Mouse (Mus musculus): Measurements from ENCODE around the gene Olfr744. TPM values are rescaled to one million over a fixed set of nuclear protein-coding genes. Genes with fewer than 3 reads are reported as not detected.

The Olfr744 gene
- total and polyA plus RNA-seq, 3 experiments, result not detected

DNA sequence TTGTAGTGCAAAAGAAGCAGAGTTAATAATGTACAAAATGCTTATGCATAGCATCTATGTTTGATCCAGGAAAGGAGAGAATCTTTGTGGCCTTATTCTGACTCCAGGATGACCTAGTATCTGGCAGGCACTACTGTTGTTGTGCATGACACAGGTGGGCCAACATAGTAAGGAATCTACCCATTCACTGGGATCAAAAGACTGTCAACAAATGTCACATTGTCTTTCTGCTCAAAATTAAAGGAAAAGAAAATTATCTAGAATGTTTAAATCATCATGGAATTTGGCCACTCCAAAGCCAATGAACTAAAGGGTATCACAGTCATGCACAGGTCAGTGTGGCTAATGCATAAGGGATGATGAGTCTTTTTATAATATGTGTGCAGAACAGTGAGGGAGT is 32.1 kb downstream of the Olfr744 start, which contains the start of gene Olfr746:
Gene Olfr746 (plus strand): TSS at position 301 of the 400 bp plus-strand sequence.
- Histone ChIP-seq H3K9ac (ENCODE audit: insufficient read depth, low read depth) (no peak within 1 kb of the TSS), H3K27ac (ENCODE audit: insufficient read depth, low read depth) (no peak within 1 kb of the TSS), H3K36me3 (replicated peaks in 1 of 2; ENCODE audit: control insufficient read depth in 1 of 2, insufficient read depth in 1 of 2, low read length in 1 of 2) (no peaks in the 10 kb centered on the region), H3K9me3 (replicated peaks; ENCODE audit: low read length) (no peaks in the 10 kb centered on the region), H3K4me2 (ENCODE audit: insufficient read depth, low read depth, poor library complexity, severe bottlenecking) (no peak within 1 kb of the TSS), H3K4me3 (replicated peaks in 1 of 3; ENCODE audit: low read depth in 2 of 3, low read length in 2 of 3, poor library complexity in 1 of 3) (no peak within 1 kb of the TSS), H3K27me3 (replicated peaks) (peaks cover 14% of the 10 kb centered on the region), H3K4me1 (ENCODE audit: control insufficient read depth in 1 of 2, insufficient read depth in 2 of 2) (no peaks in the 10 kb centered on the region), H3K79me2 (replicated peaks; ENCODE audit: control insufficient read depth, extremely low read depth, insufficient read depth, poor library complexity, severe bottlenecking) (no peaks in the 10 kb centered on the region)
- dilution Hi-C loops (cut with MboI; ENCODE audit: extremely low pct_ligation_motif_present, extremely low pct_unique_long_range_greater_than_20kb, low sequenced_read_pairs), result no loop called here
- DNase-seq (ENCODE audit: extremely low read depth), result no peak
- TF ChIP-seq ELF1 (IDR thresholded peaks at IDR 0.05; ENCODE audit: low read depth, low read length) (no peak), MAX (IDR thresholded peaks at IDR 0.05; ENCODE audit: low read length) (no peak), NELFE (IDR thresholded peaks at IDR 0.05; ENCODE audit: low read depth, low read length) (no peak), HCFC1 (IDR thresholded peaks at IDR 0.05; ENCODE audit: low read depth, low read length) (no peak), SIN3A (IDR thresholded peaks at IDR 0.05; ENCODE audit: low read length) (no peak), ZKSCAN1 (IDR thresholded peaks at IDR 0.05; ENCODE audit: borderline replicate concordance, low read depth, low read length) (no peak)
- in situ Hi-C loops (cut with MboI; ENCODE audit: low pct_ligation_motif_present, low pct_unique_long_range_greater_than_20kb, low sequenced_read_pairs), result no loop called here

Other genes with a start within 250 kb of the Olfr744 start
- gene Olfr736, start 233.7 kb upstream of the Olfr744 start, total RNA-seq (2012; rRNA removed), result not detected in 2 replicates
- gene Olfr736, start 233.7 kb upstream of the Olfr744 start, total RNA-seq (2014; rRNA removed), result not detected in 2 replicates
- gene Olfr736, start 233.7 kb upstream of the Olfr744 start, polyA plus RNA-seq (2012; ENCODE audit: insufficient read length, low read depth), result not detected in 2 replicates
- not detected in 2 replicates for gene Olfr738, start 207.3 kb upstream of the Olfr744 start, total RNA-seq (2012; rRNA removed)
- not detected in 2 replicates for gene Olfr738, start 207.3 kb upstream of the Olfr744 start, total RNA-seq (2014; rRNA removed)
- not detected in 2 replicates for gene Olfr738, start 207.3 kb upstream of the Olfr744 start, polyA plus RNA-seq (2012; ENCODE audit: insufficient read length, low read depth)
- not detected in 2 replicates for gene Olfr739, start 196.3 kb upstream of the Olfr744 start, total RNA-seq (2012; rRNA removed)
- not detected in 2 replicates for gene Olfr739, start 196.3 kb upstream of the Olfr744 start, total RNA-seq (2014; rRNA removed)
- not detected in 2 replicates for gene Olfr739, start 196.3 kb upstream of the Olfr744 start, polyA plus RNA-seq (2012; ENCODE audit: insufficient read length, low read depth)
- not detected in 2 replicates for gene Olfr740, start 169.3 kb upstream of the Olfr744 start, total RNA-seq (2012; rRNA removed)
- not detected in 2 replicates for gene Olfr740, start 169.3 kb upstream of the Olfr744 start, total RNA-seq (2014; rRNA removed)
- gene Olfr740, start 169.3 kb upstream of the Olfr744 start, polyA plus RNA-seq (2012; ENCODE audit: insufficient read length, low read depth), result not detected in 2 replicates
- not detected in 2 replicates for gene Olfr741, start 142.1 kb upstream of the Olfr744 start, total RNA-seq (2012; rRNA removed)
- gene Olfr741, start 142.1 kb upstream of the Olfr744 start, total RNA-seq (2014; rRNA removed), result not detected in 2 replicates
- gene Olfr741, start 142.1 kb upstream of the Olfr744 start, polyA plus RNA-seq (2012; ENCODE audit: insufficient read length, low read depth), result not detected in 2 replicates
- not detected in 2 replicates for gene Olfr742, start 111.3 kb upstream of the Olfr744 start, total RNA-seq (2012; rRNA removed)
- not detected in 2 replicates for gene Olfr742, start 111.3 kb upstream of the Olfr744 start, total RNA-seq (2014; rRNA removed)
- not detected in 2 replicates for gene Olfr742, start 111.3 kb upstream of the Olfr744 start, polyA plus RNA-seq (2012; ENCODE audit: insufficient read length, low read depth)
- not detected in 2 replicates for gene Olfr743, start 93.0 kb upstream of the Olfr744 start, total RNA-seq (2012; rRNA removed)
- not detected in 2 replicates for gene Olfr743, start 93.0 kb upstream of the Olfr744 start, total RNA-seq (2014; rRNA removed)
- gene Olfr743, start 93.0 kb upstream of the Olfr744 start, polyA plus RNA-seq (2012; ENCODE audit: insufficient read length, low read depth), result not detected in 2 replicates
- not detected in 2 replicates for gene Olfr745, start 24.5 kb downstream of the Olfr744 start, total RNA-seq (2012; rRNA removed)
- not detected in 2 replicates for gene Olfr745, start 24.5 kb downstream of the Olfr744 start, total RNA-seq (2014; rRNA removed)
- gene Olfr745, start 24.5 kb downstream of the Olfr744 start, polyA plus RNA-seq (2012; ENCODE audit: insufficient read length, low read depth), result not detected in 2 replicates
- gene Olfr746, start 32.2 kb downstream of the Olfr744 start, total RNA-seq (2012; rRNA removed), result not detected in 2 replicates
- not detected in 2 replicates for gene Olfr746, start 32.2 kb downstream of the Olfr744 start, total RNA-seq (2014; rRNA removed)
- gene Olfr746, start 32.2 kb downstream of the Olfr744 start, polyA plus RNA-seq (2012; ENCODE audit: insufficient read length, low read depth), result not detected in 2 replicates
- gene Olfr747, start 78.3 kb downstream of the Olfr744 start, total RNA-seq (2012; rRNA removed), result not detected in 2 replicates
- not detected in 2 replicates for gene Olfr747, start 78.3 kb downstream of the Olfr744 start, total RNA-seq (2014; rRNA removed)
- not detected in 2 replicates for gene Olfr747, start 78.3 kb downstream of the Olfr744 start, polyA plus RNA-seq (2012; ENCODE audit: insufficient read length, low read depth)
- gene Olfr748, start 92.5 kb downstream of the Olfr744 start, total RNA-seq (2012; rRNA removed), result not detected in 2 replicates
- gene Olfr748, start 92.5 kb downstream of the Olfr744 start, total RNA-seq (2014; rRNA removed), result not detected in 2 replicates
- not detected in 2 replicates for gene Olfr748, start 92.5 kb downstream of the Olfr744 start, polyA plus RNA-seq (2012; ENCODE audit: insufficient read length, low read depth)
- not detected in 2 replicates for gene Olfr749, start 130.2 kb downstream of the Olfr744 start, total RNA-seq (2012; rRNA removed)
- not detected in 2 replicates for gene Olfr749, start 130.2 kb downstream of the Olfr744 start, total RNA-seq (2014; rRNA removed)
- not detected in 2 replicates for gene Olfr749, start 130.2 kb downstream of the Olfr744 start, polyA plus RNA-seq (2012; ENCODE audit: insufficient read length, low read depth)
- 53.4 and 57.8 TPM in 2 replicates for gene Ttc5, start 170.6 kb downstream of the Olfr744 start, total RNA-seq (2012; rRNA removed)
- 65.0 and 72.1 TPM in 2 replicates for gene Ttc5, start 170.6 kb downstream of the Olfr744 start, total RNA-seq (2014; rRNA removed)
- gene Ttc5, start 170.6 kb downstream of the Olfr744 start, polyA plus RNA-seq (2012; ENCODE audit: insufficient read length, low read depth), result 44.3 and 44.5 TPM in 2 replicates
- gene Ccnb1ip1, start 192.9 kb downstream of the Olfr744 start, total RNA-seq (2012; rRNA removed), result 2.7 and 4.2 TPM in 2 replicates
- gene Ccnb1ip1, start 192.9 kb downstream of the Olfr744 start, total RNA-seq (2014; rRNA removed), result not detected in 2 replicates
- not detected in 2 replicates for gene Ccnb1ip1, start 192.9 kb downstream of the Olfr744 start, polyA plus RNA-seq (2012; ENCODE audit: insufficient read length, low read depth)
- 55.9 and 64.6 TPM in 2 replicates for gene Parp2, start 193.0 kb downstream of the Olfr744 start, total RNA-seq (2012; rRNA removed)
- 95.9 and 117 TPM in 2 replicates for gene Parp2, start 193.0 kb downstream of the Olfr744 start, total RNA-seq (2014; rRNA removed)
- 82.3 and 90.9 TPM in 2 replicates for gene Parp2, start 193.0 kb downstream of the Olfr744 start, polyA plus RNA-seq (2012; ENCODE audit: insufficient read length, low read depth)